Mouse (Mus musculus): ENCODE measurements around the gene Abcb5. TPM values are rescaled to one million over a fixed set of nuclear protein-coding genes. Genes with fewer than 3 reads are reported as not detected.

Gene Abcb5
- polyA plus RNA-seq, 1 experiment from 2014 or later = not detected

DNA sequence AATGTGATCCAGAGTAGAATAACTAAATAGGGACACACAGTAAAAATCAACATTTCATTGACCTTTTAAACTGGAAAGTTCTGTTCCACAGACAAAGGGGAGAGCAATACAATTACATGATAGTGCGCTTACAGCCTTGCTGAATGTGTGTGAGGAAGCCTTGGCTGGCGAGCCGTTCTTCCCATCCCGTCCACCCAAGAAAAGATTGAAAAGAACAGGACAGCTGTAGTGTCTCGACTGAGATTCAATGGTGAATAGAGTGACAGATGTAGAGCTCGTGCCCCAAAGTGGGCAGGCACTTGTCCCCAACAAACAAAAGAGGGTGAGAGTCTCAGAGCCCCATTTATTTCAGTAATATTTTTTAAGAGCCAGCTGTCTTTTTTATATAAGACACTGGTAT, 136.3 kb downstream of the Abcb5 start:
- no peaks in the 10 kb centered on the region for H3K36me3 ChIP-seq (ENCODE audit: insufficient read depth, low read length)
- H3K4me3 ChIP-seq (ENCODE audit: low read length) = no peak overlapping the region
- H3K4me1 ChIP-seq (ENCODE audit: insufficient read depth, low read length) = no peaks in the 10 kb centered on the region
- no peaks in the 10 kb centered on the region for H3K9me3 ChIP-seq (ENCODE audit: low read length)
- H3K27me3 ChIP-seq (ENCODE audit: insufficient read depth, low read length) = peaks cover 9% of the 10 kb centered on the region
- H3K4me2 ChIP-seq (replicated peaks; ENCODE audit: low read depth, low read length) = no peak overlapping the region
- H3K9ac ChIP-seq (replicated peaks; ENCODE audit: low read length) = no peak overlapping the region
- WGBS = 83% methylated on average over 6 of the region's 6 CpGs
- no peak overlapping the region for H3K27ac ChIP-seq (ENCODE audit: low read length)
- ATAC-seq (ENCODE audit: low FRiP score, low TSS enrichment) = no peak

Other genes starting within 250 kb of the Abcb5 start
- gene Sp8, start 120.1 kb downstream of the Abcb5 start, polyA plus RNA-seq (2015; fragmentation: Nextera tagmentation; extraction: Ambion mirVana) = not detected in 2 replicates